Comparison of ENCODE assay signal across 8 mouse cellular contexts in genomic region chr19:18712153-18712865, GRCm38 (mm10). TPM values are rescaled to one million over a fixed set of nuclear protein-coding genes. Genes with fewer than 3 reads are reported as not detected.
DNase-seq lines count a peak whose midpoint lies in the region; ATAC-seq and TF ChIP-seq lines count a peak whose summit lies in the region.

No protein-coding gene starts in this region.

- peak overlapping the region; percentile 69 for H3K4me2 ChIP-seq in kidney, postnatal 0 days (ENCODE audit: low read length)
- peak overlapping the region; percentile 95 for H3K4me2 ChIP-seq in hindbrain, embryonic 15.5 days
- H3K4me2 ChIP-seq in midbrain, embryonic 16.5 days (ENCODE audit: low read length), result peak overlapping the region; percentile 55

- WGBS in kidney, postnatal 0 days, result 58% methylated on average over 16 of the region's 16 CpGs
- 61% methylated on average over 16 of the region's 16 CpGs for WGBS in hindbrain, embryonic 15.5 days
- WGBS in midbrain, embryonic 16.5 days, result 62% methylated on average over 16 of the region's 16 CpGs

- no peaks in the 10 kb centered on the region for H3K9me3 ChIP-seq in kidney, postnatal 0 days (replicated peaks; ENCODE audit: low read length)
- no peaks in the 10 kb centered on the region for H3K9me3 ChIP-seq in hindbrain, embryonic 15.5 days
- no peaks in the 10 kb centered on the region for H3K9me3 ChIP-seq in midbrain, embryonic 16.5 days (replicated peaks; ENCODE audit: control insufficient read depth, low read length, poor library complexity, severe bottlenecking)

- TF ChIP-seq CTCF in kidney, postnatal 0 days (IDR thresholded peaks at IDR 0.05; ENCODE audit: low read depth), result no peak
- no peak for TF ChIP-seq CTCF in cortical plate, adult 2 months (IDR thresholded peaks at IDR 0.05; ENCODE audit: extremely low read depth, insufficient read depth, low read length)

- H3K9ac ChIP-seq in kidney, postnatal 0 days (ENCODE audit: low read depth, low read length), result peak overlapping the region; percentile 76
- H3K9ac ChIP-seq in hindbrain, embryonic 15.5 days, result peak overlapping the region; percentile 82
- H3K9ac ChIP-seq in midbrain, embryonic 16.5 days (ENCODE audit: low read depth, low read length), result peak overlapping the region; percentile 92

- peak; percentile 18 for DNase-seq in kidney, postnatal 0 days (ENCODE audit: low spot score)
- no peak for DNase-seq in kidney, adult 8-10 months
- no peak for DNase-seq in frontal cortex, postnatal 36 days (ENCODE audit: low spot score in 2 of 2)
- no peak for DNase-seq in right cerebral cortex, adult 18-20 months

- H3K36me3 ChIP-seq in kidney, postnatal 0 days (ENCODE audit: insufficient read depth, low read length), result no peaks in the 10 kb centered on the region
- no peaks in the 10 kb centered on the region for H3K36me3 ChIP-seq in hindbrain, embryonic 15.5 days
- H3K36me3 ChIP-seq in midbrain, embryonic 16.5 days (ENCODE audit: control insufficient read depth, insufficient read depth, low read length), result no peaks in the 10 kb centered on the region

- ATAC-seq in kidney, postnatal 0 days (replicated peaks; ENCODE audit: low FRiP score, low read depth), result no peak
- no peak for ATAC-seq in hindbrain, embryonic 15.5 days (ENCODE audit: low FRiP score, low read depth)
- ATAC-seq in midbrain, embryonic 16.5 days, result no peak
- no peak for ATAC-seq in frontal cortex, adult (ENCODE audit: low TSS enrichment)

- H3K4me1 ChIP-seq in kidney, postnatal 0 days (replicated peaks; ENCODE audit: insufficient read depth, low read length), result peaks cover 5% of the 10 kb centered on the region; the same call in 1 of the 2 replicates
- no peaks in the 10 kb centered on the region; the same call in 1 of the 2 replicates for H3K4me1 ChIP-seq in cortical plate, adult 2 months (ENCODE audit: control insufficient read depth, insufficient read depth, low read length)
- peaks cover 23% of the 10 kb centered on the region for H3K4me1 ChIP-seq in hindbrain, embryonic 15.5 days (replicated peaks)
- peaks cover 23% of the 10 kb centered on the region for H3K4me1 ChIP-seq in midbrain, embryonic 16.5 days (ENCODE audit: control insufficient read depth, insufficient read depth, low read length)

- peak overlapping the region; percentile 94 for H3K27ac ChIP-seq in kidney, postnatal 0 days
- peak overlapping the region; percentile 67; the same call in 1 of the 2 replicates for H3K27ac ChIP-seq in cortical plate, adult 2 months (ENCODE audit: insufficient read depth, low read length)
- peak overlapping the region; percentile 93 for H3K27ac ChIP-seq in hindbrain, embryonic 15.5 days (replicated peaks)
- H3K27ac ChIP-seq in midbrain, embryonic 16.5 days (ENCODE audit: low read length), result peak overlapping the region; percentile 94

- peak overlapping the region; percentile 77 for H3K4me3 ChIP-seq in kidney, postnatal 0 days (replicated peaks; ENCODE audit: low read depth, low read length)
- peak overlapping the region; percentile 37 for H3K4me3 ChIP-seq in cortical plate, adult 2 months (ENCODE audit: insufficient read depth, low read length)
- peak overlapping the region; percentile 76 for H3K4me3 ChIP-seq in hindbrain, embryonic 15.5 days
- H3K4me3 ChIP-seq in midbrain, embryonic 16.5 days (ENCODE audit: low read depth, low read length), result peak overlapping the region; percentile 84

- H3K27me3 ChIP-seq in kidney, postnatal 0 days (ENCODE audit: insufficient read depth, low read length), result no peaks in the 10 kb centered on the region
- H3K27me3 ChIP-seq in hindbrain, embryonic 15.5 days, result no peaks in the 10 kb centered on the region
- no peaks in the 10 kb centered on the region for H3K27me3 ChIP-seq in midbrain, embryonic 16.5 days (ENCODE audit: control insufficient read depth, insufficient read depth, low read depth, low read length)

- TF ChIP-seq POLR2A in cortical plate, adult 2 months (IDR thresholded peaks at IDR 0.05; ENCODE audit: extremely low read depth, insufficient read depth, low read length), result no peak

RNA-seq across cellular contexts. Expression of gene D030056L22Rik, which starts 0.7 kb away (rescaled TPM):
- 28.3 and 31.0 TPM in 2 replicates for polyA plus RNA-seq in kidney, postnatal 0 days (2015; fragmentation: Nextera tagmentation; extraction: Ambion mirVana)
- polyA plus RNA-seq in cortical plate, adult 2 months (2012; rRNA removed), result 25.0 and 27.0 TPM in 2 replicates
- 57.1 TPM in 2 replicates for polyA plus RNA-seq in hindbrain, embryonic 15.5 days (2015; fragmentation: Nextera tagmentation; extraction: Ambion mirVana)
- polyA plus RNA-seq in midbrain, embryonic 16.5 days (2015; fragmentation: Nextera tagmentation; extraction: Ambion mirVana), result 43.0 and 45.0 TPM in 2 replicates

RNA-seq across cellular contexts. Expression of gene Trpm6, which starts 37.5 kb away (rescaled TPM):
- polyA plus RNA-seq in kidney, postnatal 0 days (2015; fragmentation: Nextera tagmentation; extraction: Ambion mirVana), result 1.2 and 1.4 TPM in 2 replicates
- 0.42 and 0.56 TPM in 2 replicates for polyA plus RNA-seq in cortical plate, adult 2 months (2012; rRNA removed)
- 0.32 and 0.33 TPM in 2 replicates for polyA plus RNA-seq in hindbrain, embryonic 15.5 days (2015; fragmentation: Nextera tagmentation; extraction: Ambion mirVana)
- 0.34 and 0.48 TPM in 2 replicates for polyA plus RNA-seq in midbrain, embryonic 16.5 days (2015; fragmentation: Nextera tagmentation; extraction: Ambion mirVana)

RNA-seq across cellular contexts. Expression of gene Carnmt1, which starts 41.7 kb away (rescaled TPM):
- polyA plus RNA-seq in kidney, postnatal 0 days (2015; fragmentation: Nextera tagmentation; extraction: Ambion mirVana), result 32.2 and 35.9 TPM in 2 replicates
- polyA plus RNA-seq in cortical plate, adult 2 months (2012; rRNA removed), result 8.0 and 10.1 TPM in 2 replicates
- polyA plus RNA-seq in hindbrain, embryonic 15.5 days (2015; fragmentation: Nextera tagmentation; extraction: Ambion mirVana), result 15.2 and 19.3 TPM in 2 replicates
- polyA plus RNA-seq in midbrain, embryonic 16.5 days (2015; fragmentation: Nextera tagmentation; extraction: Ambion mirVana), result 10.1 and 10.7 TPM in 2 replicates
